8 mouse cellular contexts compared by ENCODE assay signal in the genomic region with DNA sequence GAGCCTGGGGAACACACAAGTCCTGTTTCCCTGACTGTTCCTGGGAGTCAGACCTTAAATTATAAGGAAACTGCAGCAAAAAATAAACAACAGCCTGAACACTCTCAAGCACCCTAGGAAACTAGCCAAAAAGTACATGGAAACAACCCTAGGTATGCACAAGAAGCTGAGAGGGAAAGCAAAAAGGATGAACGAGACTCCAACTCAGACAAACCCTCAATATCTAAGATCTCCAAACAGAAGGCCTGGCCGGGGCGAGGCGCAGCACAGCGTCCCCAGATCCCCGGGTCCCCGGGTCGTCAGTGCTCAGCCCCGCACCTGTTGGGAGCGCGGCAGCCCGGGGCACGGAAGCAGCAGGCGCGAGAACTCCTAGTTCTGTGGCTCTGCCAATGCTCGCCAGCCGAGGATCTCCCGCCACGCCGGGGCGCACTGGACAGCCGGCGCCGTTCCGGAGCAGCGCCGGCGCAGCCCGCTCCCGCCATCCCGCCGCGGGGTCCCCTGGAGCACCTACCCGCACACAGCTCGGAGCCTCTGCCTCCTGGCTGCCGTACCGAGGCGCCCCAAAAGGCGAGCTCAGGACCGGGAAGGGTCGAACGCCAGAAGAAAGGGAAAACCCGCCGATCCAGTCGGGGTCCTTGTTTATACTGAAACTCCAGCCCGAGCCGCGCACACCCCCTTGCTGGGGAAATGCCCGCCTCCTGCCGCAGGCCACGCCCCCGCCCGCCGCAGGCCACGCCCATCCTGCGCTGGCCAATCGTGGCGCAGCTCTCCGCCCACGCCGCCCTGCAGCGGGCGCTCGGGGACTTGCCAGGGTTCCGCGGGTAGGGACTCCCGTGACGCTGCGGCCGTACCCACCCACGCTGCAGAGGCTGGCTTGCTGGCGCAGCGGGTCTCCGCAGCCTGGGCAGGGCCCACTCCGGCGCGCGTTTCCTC.
DNase-seq lines count a peak whose midpoint lies in the region; ATAC-seq and TF ChIP-seq lines count a peak whose summit lies in the region.

No protein-coding gene starts in this region.

- TF ChIP-seq POLR2A in embryonic fibroblast, embryonic 13.5 days (IDR thresholded peaks at IDR 0.05; ENCODE audit: low read depth, low read length): peak; percentile 55

- peaks cover 3% of the 10 kb centered on the region; the same call in 1 of the 2 replicates for H3K4me1 ChIP-seq in embryonic fibroblast, embryonic 13.5 days (ENCODE audit: control insufficient read depth, insufficient read depth, low read length)
- H3K4me1 ChIP-seq in heart, embryonic 10.5 days: peaks cover 33% of the 10 kb centered on the region
- peaks cover 19% of the 10 kb centered on the region for H3K4me1 ChIP-seq in kidney, embryonic 15.5 days
- peaks cover 13% of the 10 kb centered on the region for H3K4me1 ChIP-seq in limb, embryonic 15.5 days
- peaks cover 3% of the 10 kb centered on the region; the same call in 1 of the 2 replicates for H3K4me1 ChIP-seq in midbrain, postnatal 0 days (ENCODE audit: insufficient read depth, low read length)

- no peak overlapping the region for H3K27ac ChIP-seq in embryonic fibroblast, embryonic 13.5 days (ENCODE audit: insufficient read depth, low read length)
- peak overlapping the region; percentile 94 for H3K27ac ChIP-seq in heart, embryonic 10.5 days
- H3K27ac ChIP-seq in kidney, embryonic 15.5 days: peak overlapping the region; percentile 87
- peak overlapping the region; percentile 58 for H3K27ac ChIP-seq in limb, embryonic 15.5 days
- peak overlapping the region; percentile 43 for H3K27ac ChIP-seq in midbrain, postnatal 0 days (ENCODE audit: low read depth, low read length)

- TF ChIP-seq CTCF in embryonic fibroblast, embryonic 13.5 days (IDR thresholded peaks at IDR 0.05; ENCODE audit: borderline replicate concordance, insufficient read depth, low read length): no peak
- peak; percentile 42 for TF ChIP-seq CTCF in midbrain, postnatal 0 days (IDR thresholded peaks at IDR 0.05)

- H3K27me3 ChIP-seq in heart, embryonic 10.5 days (ENCODE audit: insufficient read depth, poor library complexity, severe bottlenecking): no peaks in the 10 kb centered on the region
- H3K27me3 ChIP-seq in kidney, embryonic 15.5 days: peaks cover 11% of the 10 kb centered on the region
- no peaks in the 10 kb centered on the region for H3K27me3 ChIP-seq in limb, embryonic 15.5 days
- no peaks in the 10 kb centered on the region for H3K27me3 ChIP-seq in midbrain, postnatal 0 days (ENCODE audit: insufficient read depth, low read length)

- under 1% methylated on average over 78 of the region's 78 CpGs for whole genome bisulfite sequencing in heart, embryonic 10.5 days
- WGBS in kidney, embryonic 15.5 days: under 1% methylated on average over 75 of the region's 78 CpGs
- WGBS in limb, embryonic 15.5 days: under 1% methylated on average over 71 of the region's 78 CpGs
- WGBS in midbrain, postnatal 0 days: under 1% methylated on average over 64 of the region's 78 CpGs

- peak overlapping the region; percentile 93 for H3K4me3 ChIP-seq in embryonic fibroblast, embryonic 13.5 days (ENCODE audit: insufficient read depth, low read length)
- peak overlapping the region; percentile 81 for H3K4me3 ChIP-seq in heart, embryonic 10.5 days
- H3K4me3 ChIP-seq in kidney, embryonic 15.5 days (replicated peaks): peak overlapping the region; percentile 76
- peak overlapping the region; percentile 73 for H3K4me3 ChIP-seq in limb, embryonic 15.5 days
- H3K4me3 ChIP-seq in midbrain, postnatal 0 days (ENCODE audit: low read depth, low read length): peak overlapping the region; percentile 76

- no peaks in the 10 kb centered on the region for H3K9me3 ChIP-seq in heart, embryonic 10.5 days
- H3K9me3 ChIP-seq in kidney, embryonic 15.5 days (replicated peaks): no peaks in the 10 kb centered on the region
- H3K9me3 ChIP-seq in limb, embryonic 15.5 days: no peaks in the 10 kb centered on the region
- H3K9me3 ChIP-seq in midbrain, postnatal 0 days (ENCODE audit: low read length): no peaks in the 10 kb centered on the region

- no peaks in the 10 kb centered on the region for H3K36me3 ChIP-seq in heart, embryonic 10.5 days
- no peaks in the 10 kb centered on the region for H3K36me3 ChIP-seq in kidney, embryonic 15.5 days
- no peaks in the 10 kb centered on the region for H3K36me3 ChIP-seq in limb, embryonic 15.5 days
- H3K36me3 ChIP-seq in midbrain, postnatal 0 days (ENCODE audit: insufficient read depth, low read length): no peaks in the 10 kb centered on the region

- peak overlapping the region; percentile 90 for H3K4me2 ChIP-seq in kidney, embryonic 15.5 days
- H3K4me2 ChIP-seq in limb, embryonic 15.5 days: peak overlapping the region; percentile 94
- H3K4me2 ChIP-seq in midbrain, postnatal 0 days (ENCODE audit: low read depth, low read length, poor library complexity, severe bottlenecking): peak overlapping the region; percentile 82

- peak; percentile 93 for ATAC-seq in kidney, embryonic 15.5 days (replicated peaks; ENCODE audit: low FRiP score)
- peak; percentile 95 for ATAC-seq in limb, embryonic 15.5 days (ENCODE audit: insufficient number of reproducible peaks, low FRiP score, low TSS enrichment, low read depth)
- peak; percentile 91 for ATAC-seq in midbrain, postnatal 0 days (ENCODE audit: low FRiP score)

- DNase-seq in 3134 (ENCODE audit: extremely low read depth, insufficient read length, low spot score): peak; percentile 9
- DNase-seq in brain, adult 2 months (ENCODE audit: low read depth, low spot score): peak; percentile 96
- peak; percentile 95 for DNase-seq in heart, embryonic 10.5 days (ENCODE audit: low spot score)
- DNase-seq in midbrain, postnatal 0 days (ENCODE audit: low spot score): peak; percentile 92
- peak; percentile 90 to 94 for DNase-seq in spleen, postnatal 10 days (ENCODE audit: low spot score in 2 of 2)

- peak overlapping the region; percentile 59 for H3K9ac ChIP-seq in kidney, embryonic 15.5 days
- peak overlapping the region; percentile 50 for H3K9ac ChIP-seq in limb, embryonic 15.5 days
- peak overlapping the region; percentile 64 for H3K9ac ChIP-seq in midbrain, postnatal 0 days (replicated peaks; ENCODE audit: low read length, poor library complexity, severe bottlenecking)

Comparison
In these comparisons a context has a peak if more than half of its experiments do, and no peak if none do; other contexts are left out.
1. DNase-seq: peak in every context shown above with its lines; median percentile 96 in brain, adult 2 months; 95 in heart, embryonic 10.5 days; 92 in midbrain, postnatal 0 days; 92 in spleen, postnatal 10 days; 9 in 3134.